Mouse (Mus musculus): Measurements from ENCODE around the gene Pld3. TPM values are rescaled to one million over a fixed set of nuclear protein-coding genes. Genes with fewer than 3 reads are reported as not detected.

Pld3 gene
- total and polyA plus RNA-seq, 2 experiments, result 8.3 to 37.4 TPM

DNA sequence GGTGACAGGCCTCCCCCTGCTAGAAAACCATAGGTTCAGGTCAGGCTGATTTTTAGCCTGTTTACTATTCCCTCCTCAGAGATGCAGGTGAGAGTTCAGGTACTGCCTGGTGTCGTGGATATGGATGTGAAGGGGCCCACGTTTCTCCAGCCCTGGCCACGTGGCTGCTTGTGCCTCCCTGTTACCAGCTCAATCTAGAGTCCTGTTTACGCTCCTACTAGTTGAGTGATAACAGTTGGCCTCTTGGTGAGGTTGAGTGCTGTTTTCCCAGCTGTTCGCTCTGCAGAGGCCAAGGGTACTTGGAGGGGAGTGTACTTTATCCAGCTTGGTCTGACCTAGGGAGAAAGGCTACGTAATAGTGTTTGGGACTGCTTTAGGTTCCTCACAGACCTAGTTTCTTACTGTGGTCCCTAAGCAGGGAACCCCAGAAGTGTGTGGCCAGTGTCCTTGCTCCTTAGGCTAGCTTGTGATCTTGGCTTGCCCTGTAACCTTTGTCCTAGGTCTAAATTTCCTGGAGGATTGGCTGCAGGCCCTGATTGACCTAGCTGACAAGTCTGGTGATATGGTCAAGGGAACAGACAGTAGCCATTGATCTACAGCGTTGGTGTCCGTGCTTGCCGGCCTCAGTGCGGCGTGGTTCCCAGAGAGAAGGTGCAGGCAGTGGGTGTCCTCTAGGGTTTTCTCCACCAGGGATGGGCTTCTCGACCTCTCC lies 40.1 kb upstream of the Pld3 start:
- peak overlapping the region; percentile 71 for H3K9ac ChIP-seq (ENCODE audit: low read depth, low read length)
- H3K27me3 ChIP-seq (ENCODE audit: control insufficient read depth, insufficient read depth, low read length), result no peaks in the 10 kb centered on the region
- TF ChIP-seq POLR2A (IDR thresholded peaks at IDR 0.05; ENCODE audit: extremely low read depth, insufficient read depth, low read length) (peak; percentile 39; the same call in 1 of the 2 replicates), CTCF (IDR thresholded peaks at IDR 0.05; ENCODE audit: low read depth, low read length) (no peak)
- WGBS, result 10% methylated on average over 12 of the region's 12 CpGs
- H3K36me3 ChIP-seq (ENCODE audit: control insufficient read depth, insufficient read depth, low read length), result no peaks in the 10 kb centered on the region
- H3K4me3 ChIP-seq (ENCODE audit: insufficient read depth, low read depth, low read length), result peak overlapping the region; percentile 31
- H3K79me2 ChIP-seq (ENCODE audit: control insufficient read depth, insufficient read depth, low read length), result peaks cover 47% of the 10 kb centered on the region; the same call in 1 of the 2 replicates
- DNase-seq (ENCODE audit: extremely low read depth, low read depth, low spot score), result peak; percentile 97
- H3K4me1 ChIP-seq (ENCODE audit: control insufficient read depth, insufficient read depth, low read length), result peaks cover 20% of the 10 kb centered on the region
- peak overlapping the region; percentile 95 for H3K27ac ChIP-seq (replicated peaks; ENCODE audit: insufficient read depth, low read depth, low read length)

DNA sequence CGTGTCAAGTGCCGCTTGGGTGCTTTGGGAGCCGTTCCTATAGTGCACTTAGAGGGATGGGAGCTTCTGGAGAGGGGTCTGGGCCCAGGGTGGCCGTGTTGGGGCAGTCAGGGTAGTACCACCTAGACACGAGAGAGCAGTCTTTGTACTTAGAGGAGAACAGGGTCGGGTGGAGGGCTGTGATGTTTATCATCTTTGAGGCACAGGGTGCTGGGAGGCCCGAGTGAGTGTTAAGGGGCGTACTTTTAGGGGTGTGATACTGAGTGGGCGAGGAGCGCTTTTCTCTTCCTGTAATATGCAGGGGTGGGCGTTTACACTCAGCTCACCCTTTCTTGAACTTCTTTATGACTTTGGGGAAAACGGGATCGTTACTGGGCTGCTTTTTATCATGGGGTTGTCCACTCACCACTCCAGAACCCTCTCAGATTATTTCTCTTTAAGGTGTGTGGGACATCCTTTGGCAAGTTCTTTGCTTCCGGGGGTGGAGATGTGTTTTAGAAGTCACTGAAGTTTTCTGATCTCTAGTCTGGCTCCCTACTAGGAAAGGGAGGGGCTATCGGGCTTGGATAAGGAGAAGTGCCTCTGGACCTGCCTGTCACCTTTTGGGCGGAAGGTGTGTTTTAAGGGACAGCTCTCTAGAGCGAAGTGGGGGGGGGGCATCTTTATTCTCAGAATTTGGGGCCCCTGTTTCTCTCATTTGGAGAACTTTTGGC lies 39.4 kb upstream of the Pld3 start:
- peak; percentile 96 for DNase-seq (ENCODE audit: extremely low read depth, low read depth, low spot score)
- peaks cover 18% of the 10 kb centered on the region for H3K4me1 ChIP-seq (ENCODE audit: control insufficient read depth, insufficient read depth, low read length)
- WGBS, result under 1% methylated on average over 17 of the region's 17 CpGs
- no peak for TF ChIP-seq CTCF (IDR thresholded peaks at IDR 0.05; ENCODE audit: low read depth, low read length)
- no peak for TF ChIP-seq POLR2A (IDR thresholded peaks at IDR 0.05; ENCODE audit: extremely low read depth, insufficient read depth, low read length)
- peaks cover 40% of the 10 kb centered on the region; the same call in 1 of the 2 replicates for H3K79me2 ChIP-seq (ENCODE audit: control insufficient read depth, insufficient read depth, low read length)
- H3K9ac ChIP-seq (ENCODE audit: low read depth, low read length), result peak overlapping the region; percentile 93
- peak overlapping the region; percentile 86 for H3K4me3 ChIP-seq (ENCODE audit: insufficient read depth, low read depth, low read length)
- no peaks in the 10 kb centered on the region for H3K36me3 ChIP-seq (ENCODE audit: control insufficient read depth, insufficient read depth, low read length)
- no peaks in the 10 kb centered on the region for H3K27me3 ChIP-seq (ENCODE audit: control insufficient read depth, insufficient read depth, low read length)
- peak overlapping the region; percentile 95 for H3K27ac ChIP-seq (replicated peaks; ENCODE audit: insufficient read depth, low read depth, low read length)

DNA sequence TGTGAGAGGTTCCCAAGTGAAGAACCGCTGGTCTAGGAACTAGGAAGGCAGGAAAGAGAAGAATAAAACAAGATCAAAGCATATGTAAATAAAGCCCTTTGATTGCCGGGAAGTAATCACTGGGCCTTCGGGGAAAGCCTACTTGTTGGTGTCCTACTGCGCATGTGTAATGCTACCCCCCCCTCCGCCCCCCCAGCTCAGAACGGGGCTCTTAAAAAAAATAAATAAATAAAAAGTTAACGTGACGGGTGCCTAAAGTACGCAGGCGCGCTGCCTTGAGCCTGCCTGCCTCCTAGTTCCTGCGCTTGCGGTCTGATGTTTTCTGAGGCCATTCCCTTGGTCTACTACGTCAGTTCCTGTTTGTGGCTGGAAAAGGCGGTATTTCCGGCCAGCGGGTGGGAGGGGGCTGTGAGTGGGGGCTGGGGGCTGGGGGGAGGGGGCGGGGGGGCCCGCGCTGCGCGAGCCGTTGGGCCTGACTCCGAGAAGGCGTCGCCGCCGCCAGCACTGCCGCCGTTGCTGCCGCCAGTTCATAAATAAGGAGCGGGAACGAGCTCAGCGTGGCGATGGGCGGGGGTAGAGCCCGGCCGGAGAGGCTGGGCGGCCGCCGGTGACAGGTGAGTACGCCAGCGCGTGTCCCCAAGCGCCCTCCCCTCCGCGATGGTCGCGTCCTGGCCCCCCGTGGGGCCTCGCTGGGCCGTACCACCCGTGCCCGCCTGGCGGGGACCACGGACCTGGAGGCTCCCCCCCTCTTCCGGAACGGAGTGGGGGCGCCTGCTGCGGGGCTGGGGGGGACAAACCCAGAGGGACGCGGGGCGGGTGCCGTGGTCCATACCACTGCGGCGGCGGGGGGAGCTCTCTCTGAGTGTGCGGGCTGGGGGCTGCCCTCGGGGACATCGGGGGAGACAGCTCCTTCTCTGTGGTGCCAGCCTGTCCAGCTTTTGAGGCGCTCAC lies 38.5 kb upstream of the Pld3 start, which contains the start of gene Akt2:
Gene Akt2 (plus strand): TSS at position 287 of the 951 bp plus-strand sequence.
- H3K9ac ChIP-seq (ENCODE audit: low read depth, low read length), result peak within 1 kb of the TSS; percentile 93
- peak; percentile 95 for DNase-seq (ENCODE audit: extremely low read depth, low read depth, low spot score)
- H3K4me1 ChIP-seq (ENCODE audit: control insufficient read depth, insufficient read depth, low read length), result peaks cover 15% of the 10 kb centered on the region
- H3K27me3 ChIP-seq (ENCODE audit: control insufficient read depth, insufficient read depth, low read length), result no peaks in the 10 kb centered on the region
- TF ChIP-seq CTCF (IDR thresholded peaks at IDR 0.05; ENCODE audit: low read depth, low read length), result no peak
- TF ChIP-seq POLR2A (IDR thresholded peaks at IDR 0.05; ENCODE audit: extremely low read depth, insufficient read depth, low read length), result 0 out of 2 replicates have a peak, but pooled peaks have one; percentile 23
- H3K79me2 ChIP-seq (ENCODE audit: control insufficient read depth, insufficient read depth, low read length), result peaks cover 32% of the 10 kb centered on the region; the same call in 1 of the 2 replicates
- peak within 1 kb of the TSS; percentile 86 for H3K4me3 ChIP-seq (ENCODE audit: insufficient read depth, low read depth, low read length)
- H3K36me3 ChIP-seq (ENCODE audit: control insufficient read depth, insufficient read depth, low read length), result no peaks in the 10 kb centered on the region
- peak within 1 kb of the TSS; percentile 95 for H3K27ac ChIP-seq (replicated peaks; ENCODE audit: insufficient read depth, low read depth, low read length)
- under 1% methylated on average over 67 of the region's 71 CpGs for WGBS

DNA sequence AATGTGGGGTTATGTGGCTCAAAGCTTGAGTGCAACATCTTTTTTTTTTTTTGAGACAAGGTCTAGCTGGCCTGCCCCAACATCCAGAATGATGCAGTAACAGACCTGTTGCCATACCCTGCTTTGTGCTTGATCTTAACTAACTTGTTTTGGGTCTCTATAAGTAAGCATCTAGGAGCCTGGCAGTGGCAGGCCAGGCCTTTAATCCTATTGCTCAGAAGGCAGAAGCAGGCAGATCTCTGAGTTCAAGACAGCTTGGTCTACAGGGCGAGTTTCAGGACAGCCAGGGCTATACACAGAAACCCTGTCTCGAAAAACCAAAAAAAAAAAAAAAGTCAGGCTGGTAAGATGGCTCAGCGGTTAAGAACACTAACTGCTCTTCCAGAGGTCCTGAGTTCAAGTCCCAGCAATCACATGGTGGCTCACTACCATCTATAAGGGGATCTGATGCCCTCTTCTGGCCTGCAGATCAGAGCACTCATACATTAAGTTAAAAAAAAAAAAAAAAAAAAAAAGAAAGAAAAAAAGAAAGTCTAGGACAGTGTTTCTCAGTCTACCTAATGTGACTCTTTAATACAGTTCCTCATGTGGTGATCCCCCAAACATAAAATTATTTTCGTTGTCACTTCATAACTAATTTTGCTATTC lies 37.7 kb upstream of the Pld3 start:
- Histone ChIP-seq H3K36me3 (ENCODE audit: control insufficient read depth, insufficient read depth, low read length) (no peaks in the 10 kb centered on the region), H3K9ac (ENCODE audit: low read depth, low read length) (no peak overlapping the region), H3K4me1 (ENCODE audit: control insufficient read depth, insufficient read depth, low read length) (peaks cover 11% of the 10 kb centered on the region), H3K4me3 (ENCODE audit: insufficient read depth, low read depth, low read length) (no peak overlapping the region), H3K27ac (replicated peaks; ENCODE audit: insufficient read depth, low read depth, low read length) (peak overlapping the region; percentile 49), H3K27me3 (ENCODE audit: control insufficient read depth, insufficient read depth, low read length) (no peaks in the 10 kb centered on the region), H3K79me2 (ENCODE audit: control insufficient read depth, insufficient read depth, low read length) (peaks cover 23% of the 10 kb centered on the region; the same call in 1 of the 2 replicates)
- 60% methylated on average over 4 of the region's 4 CpGs for WGBS
- TF ChIP-seq CTCF (IDR thresholded peaks at IDR 0.05; ENCODE audit: low read depth, low read length) (no peak), POLR2A (IDR thresholded peaks at IDR 0.05; ENCODE audit: extremely low read depth, insufficient read depth, low read length) (no peak)
- DNase-seq (ENCODE audit: extremely low read depth, low read depth, low spot score), result no peak

DNA sequence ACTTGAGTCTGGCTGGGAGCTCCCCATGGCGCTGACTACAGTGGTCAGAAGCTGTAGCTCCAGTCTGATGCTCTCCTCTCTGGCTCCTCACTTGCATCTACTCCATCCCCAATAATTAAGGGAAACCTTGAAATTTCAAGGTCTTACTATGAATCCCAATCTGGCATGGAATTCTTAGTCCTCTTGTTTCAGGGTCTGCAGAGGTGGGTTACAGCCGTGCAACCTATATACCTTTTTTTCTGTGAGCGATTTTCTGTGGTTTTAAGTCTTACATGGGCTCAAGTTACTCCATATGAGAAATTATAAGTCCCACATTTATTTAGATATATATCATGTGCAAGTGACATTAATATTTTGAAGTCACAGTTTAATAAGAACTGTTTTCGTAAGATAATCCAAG lies 37.1 kb upstream of the Pld3 start:
- 97% methylated on average over 4 of the region's 4 CpGs for WGBS
- Histone ChIP-seq H3K4me1 (ENCODE audit: control insufficient read depth, insufficient read depth, low read length) (peaks cover 7% of the 10 kb centered on the region), H3K27ac (replicated peaks; ENCODE audit: insufficient read depth, low read depth, low read length) (no peak overlapping the region), H3K36me3 (ENCODE audit: control insufficient read depth, insufficient read depth, low read length) (no peaks in the 10 kb centered on the region), H3K4me3 (ENCODE audit: insufficient read depth, low read depth, low read length) (no peak overlapping the region), H3K27me3 (ENCODE audit: control insufficient read depth, insufficient read depth, low read length) (no peaks in the 10 kb centered on the region), H3K79me2 (ENCODE audit: control insufficient read depth, insufficient read depth, low read length) (peaks cover 19% of the 10 kb centered on the region; the same call in 1 of the 2 replicates), H3K9ac (ENCODE audit: low read depth, low read length) (no peak overlapping the region)
- TF ChIP-seq CTCF (IDR thresholded peaks at IDR 0.05; ENCODE audit: low read depth, low read length) (no peak), POLR2A (IDR thresholded peaks at IDR 0.05; ENCODE audit: extremely low read depth, insufficient read depth, low read length) (no peak)
- no peak for DNase-seq (ENCODE audit: extremely low read depth, low read depth, low spot score)
